Mouse (Mus musculus): ENCODE measurements around the gene Spata16.

Gene Spata16

GRCm38 (mm10) chr3:26970529-26970928 is 333.1 kb downstream of the Spata16 start:
- intact Hi-C loops (cut with DNase I): no loop called here

GRCm38 (mm10) chr3:26971276-26971675 is 333.9 kb downstream of the Spata16 start:
- intact Hi-C loops (cut with DNase I): no loop called here

- intact Hi-C loops (cut with DNase I): no loop called here
These were observed 334.7 kb downstream of the Spata16 start for GRCm38 (mm10) chr3:26972105-26972504.

GRCm38 (mm10) chr3:26979603-26980002 is 342.2 kb downstream of the Spata16 start:
- intact Hi-C loops (cut with DNase I): no loop called here

GRCm38 (mm10) chr3:26980371-26980770 is 343.0 kb downstream of the Spata16 start:
- intact Hi-C loops (cut with DNase I): no loop called here

GRCm38 (mm10) chr3:26981979-26982623 is 344.7 kb downstream of the Spata16 start:
- intact Hi-C loops (cut with DNase I): no loop called here

- intact Hi-C loops (cut with DNase I): no loop called here
These were observed 346.3 kb downstream of the Spata16 start for GRCm38 (mm10) chr3:26983749-26984148.

- intact Hi-C loops (cut with DNase I): no loop called here
These were observed 369.4 kb downstream of the Spata16 start for GRCm38 (mm10) chr3:27006844-27007243.

GRCm38 (mm10) chr3:27027957-27028356 is 390.5 kb downstream of the Spata16 start:
- intact Hi-C loops (cut with DNase I): no loop called here

- intact Hi-C loops (cut with DNase I): no loop called here
These were observed 391.1 kb downstream of the Spata16 start for GRCm38 (mm10) chr3:27028526-27028925.

- intact Hi-C loops (cut with DNase I): no loop called here
These were observed 392.8 kb downstream of the Spata16 start for GRCm38 (mm10) chr3:27030067-27030857.

Small RNAs within 50 kb of the gene (microRNA-seq; reads per million reads assigned to microRNA genes)
- gene Gm25773: 0 reads per million in 2 experiments
- 0 reads per million in 2 experiments for gene Gm44464
